Mouse (Mus musculus) brown adipose tissue, adult 24 weeks (tissue): ENCODE measurements around the gene Fga. TPM values are rescaled to one million over a fixed set of nuclear protein-coding genes. Genes with fewer than 3 reads are reported as not detected.

Experiments used
- H3K27ac ChIP-seq: fragments of 200-500 bp; replicated peaks from 2 replicates; pipeline ENCODE4 v1.5.1; 2012; ENCODE audit warnings: low read depth, mild to moderate bottlenecking, low read length
- H3K4me1 ChIP-seq: fragments of 200-500 bp; 2 replicates; pipeline ENCODE4 v1.6.1; 2012; ENCODE audit warnings: low read length, mixed read lengths; ENCODE audit not compliant: control insufficient read depth, insufficient read depth, insufficient read length
- H3K4me3 ChIP-seq: fragments of 200-500 bp; 2 replicates; pipeline ENCODE4 v1.5.1; 2012; ENCODE audit warnings: low read depth, mild to moderate bottlenecking, low read length, moderate library complexity; ENCODE audit not compliant: insufficient read depth
- polyA plus RNA-seq: library from polyadenylated mRNA; stranded (reverse); fragments of >200 nt; gene quantifications from 2 replicates; pipeline ENCODE4 v1.2.4, GENCODE M21; 2012; ENCODE audit not compliant: missing spikeins, insufficient read depth, insufficient read length

The Fga gene
- polyA plus RNA-seq, 1 experiment: 1.8 TPM

DNA sequence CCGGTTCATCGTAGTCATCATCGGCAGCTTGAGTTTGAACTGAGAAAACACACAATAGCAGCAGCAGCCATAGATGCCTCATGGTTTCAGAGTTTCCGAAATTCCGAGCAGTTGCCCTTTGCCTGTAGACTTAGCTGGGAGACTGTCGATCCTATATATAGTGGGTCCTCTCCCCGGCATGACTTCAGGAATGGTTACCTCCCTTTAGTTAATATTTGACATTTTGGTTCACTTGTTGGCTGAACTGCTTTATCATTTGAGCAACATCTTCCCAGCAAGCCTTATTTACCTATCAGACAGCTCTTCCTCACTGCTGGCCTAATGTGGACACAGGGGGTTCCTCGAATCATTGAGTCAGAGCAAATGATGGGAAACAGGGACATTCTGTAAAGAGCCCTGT lies 23.8 kb downstream of the Fga start, which contains the start of gene Fgb:
TSS of gene Fgb (minus strand) at position 184 of the 400 bp plus-strand sequence.
- H3K27ac ChIP-seq: no peak within 1 kb of the TSS
- H3K4me3 ChIP-seq: no peak within 1 kb of the TSS
- H3K4me1 ChIP-seq: no peaks in the 10 kb centered on the region

DNA sequence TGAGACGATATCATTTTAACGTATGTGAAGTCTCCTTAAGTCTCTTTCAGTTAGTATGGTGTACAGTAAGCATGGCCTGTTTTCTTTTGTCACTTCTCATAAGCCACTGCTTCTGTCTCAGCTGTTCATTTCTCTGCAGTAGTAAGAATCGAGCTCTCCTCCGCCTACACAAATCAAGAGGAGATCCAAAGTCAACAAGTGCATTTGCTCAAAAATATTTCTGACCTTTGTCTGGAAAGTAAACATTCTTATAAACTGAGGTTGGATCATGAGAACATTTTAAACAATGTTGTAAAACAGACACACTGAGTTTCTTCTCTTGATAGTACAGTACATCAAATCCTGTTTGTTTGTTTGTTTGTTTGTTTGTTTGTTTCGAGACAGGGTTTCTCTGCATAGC lies 24.8 kb downstream of the Fga start:
- Histone ChIP-seq H3K27ac (no peak overlapping the region), H3K4me3 (no peak overlapping the region)

DNA sequence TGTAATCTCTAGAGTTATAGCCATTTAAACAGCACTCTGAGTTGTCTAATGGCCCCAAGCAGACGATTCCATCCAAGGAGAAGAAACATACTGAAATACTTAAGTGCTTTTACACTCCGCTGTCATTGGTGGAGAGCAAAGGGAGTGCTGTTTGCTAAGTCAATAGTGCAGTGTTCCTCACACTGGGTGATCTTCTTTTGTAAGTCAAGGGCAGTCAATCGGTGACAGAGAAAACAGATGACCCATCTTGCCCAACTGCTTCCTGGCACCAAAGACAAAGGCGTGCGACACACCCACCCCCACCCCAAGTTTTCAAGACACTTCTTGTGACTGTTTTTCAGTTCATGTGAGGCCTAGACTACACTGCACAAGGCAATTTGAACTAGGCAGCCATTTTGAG lies 26.2 kb downstream of the Fga start:
- peaks cover 3% of the 10 kb centered on the region; the same call in 1 of the 2 replicates for H3K4me1 ChIP-seq
- H3K4me3 ChIP-seq: no peak overlapping the region
- H3K27ac ChIP-seq: no peak overlapping the region

More for the DNA sequence above, 24.8 kb downstream of the Fga start:
- no peaks in the 10 kb centered on the region for H3K4me1 ChIP-seq

DNA sequence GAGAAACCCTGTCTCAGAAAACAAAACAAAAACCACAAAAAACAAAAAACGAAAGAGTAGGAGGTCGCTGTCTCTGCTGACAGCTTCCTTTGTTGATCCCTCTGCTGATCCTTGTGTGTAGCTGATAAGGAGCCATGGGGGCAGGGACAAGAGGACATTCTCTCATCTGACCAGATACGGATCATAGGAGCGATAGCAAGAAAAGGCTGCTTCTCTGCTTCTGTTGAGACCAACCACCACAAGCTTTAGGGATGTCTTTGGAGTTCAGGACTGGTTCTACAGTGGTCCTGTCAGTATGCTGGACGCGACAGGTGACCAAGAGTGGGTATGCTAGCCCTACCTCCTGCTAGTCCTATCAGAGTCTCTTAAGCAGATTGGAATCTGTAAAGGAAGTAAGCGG lies 27.2 kb downstream of the Fga start:
- H3K4me3 ChIP-seq: no peak overlapping the region
- H3K27ac ChIP-seq: no peak overlapping the region
- peaks cover 3% of the 10 kb centered on the region; the same call in 1 of the 2 replicates for H3K4me1 ChIP-seq

DNA sequence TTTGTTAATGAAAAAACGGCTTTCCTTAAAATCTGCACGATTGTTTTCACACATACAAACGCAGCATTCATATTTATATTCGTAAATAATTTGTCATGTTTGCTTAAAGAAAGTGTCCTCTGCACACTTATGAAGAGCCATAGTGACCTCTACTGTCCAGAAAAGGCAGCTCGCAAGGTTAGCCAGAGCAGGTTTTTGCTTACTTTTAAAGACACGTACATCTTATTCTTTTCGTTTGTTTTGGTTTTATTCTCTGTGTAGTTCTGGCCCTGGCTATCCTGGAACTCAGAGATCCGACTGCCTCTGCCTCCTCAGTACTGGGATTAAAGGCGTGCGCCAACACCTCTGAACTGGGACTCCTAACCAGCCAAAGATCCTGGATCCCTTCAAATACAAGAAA lies 27.9 kb downstream of the Fga start:
- no peak overlapping the region for H3K4me3 ChIP-seq
- no peak overlapping the region for H3K27ac ChIP-seq
- peaks cover 3% of the 10 kb centered on the region; the same call in 1 of the 2 replicates for H3K4me1 ChIP-seq

DNA sequence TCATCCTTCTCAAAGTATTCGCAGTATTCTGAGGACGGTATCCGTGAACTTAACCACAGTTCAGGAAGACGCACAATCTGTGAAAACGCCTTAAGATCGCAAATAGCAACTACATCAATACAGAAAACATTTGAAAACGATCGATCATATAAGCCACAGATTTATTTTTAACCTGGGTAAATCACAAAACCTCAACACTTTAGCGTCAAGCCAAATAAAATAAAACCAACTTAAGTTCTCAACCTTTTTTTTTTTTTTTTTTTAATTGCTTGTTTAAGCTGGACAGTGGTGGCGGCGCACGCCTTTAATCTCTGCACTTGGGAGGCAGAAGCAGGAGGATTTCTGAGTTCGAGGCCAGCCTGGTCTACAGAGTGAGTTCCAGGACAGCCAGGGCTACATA lies 28.9 kb downstream of the Fga start:
- H3K4me3 ChIP-seq: peak overlapping the region; percentile 54
- H3K4me1 ChIP-seq: peaks cover 3% of the 10 kb centered on the region; the same call in 1 of the 2 replicates
- H3K27ac ChIP-seq: no peak overlapping the region

DNA sequence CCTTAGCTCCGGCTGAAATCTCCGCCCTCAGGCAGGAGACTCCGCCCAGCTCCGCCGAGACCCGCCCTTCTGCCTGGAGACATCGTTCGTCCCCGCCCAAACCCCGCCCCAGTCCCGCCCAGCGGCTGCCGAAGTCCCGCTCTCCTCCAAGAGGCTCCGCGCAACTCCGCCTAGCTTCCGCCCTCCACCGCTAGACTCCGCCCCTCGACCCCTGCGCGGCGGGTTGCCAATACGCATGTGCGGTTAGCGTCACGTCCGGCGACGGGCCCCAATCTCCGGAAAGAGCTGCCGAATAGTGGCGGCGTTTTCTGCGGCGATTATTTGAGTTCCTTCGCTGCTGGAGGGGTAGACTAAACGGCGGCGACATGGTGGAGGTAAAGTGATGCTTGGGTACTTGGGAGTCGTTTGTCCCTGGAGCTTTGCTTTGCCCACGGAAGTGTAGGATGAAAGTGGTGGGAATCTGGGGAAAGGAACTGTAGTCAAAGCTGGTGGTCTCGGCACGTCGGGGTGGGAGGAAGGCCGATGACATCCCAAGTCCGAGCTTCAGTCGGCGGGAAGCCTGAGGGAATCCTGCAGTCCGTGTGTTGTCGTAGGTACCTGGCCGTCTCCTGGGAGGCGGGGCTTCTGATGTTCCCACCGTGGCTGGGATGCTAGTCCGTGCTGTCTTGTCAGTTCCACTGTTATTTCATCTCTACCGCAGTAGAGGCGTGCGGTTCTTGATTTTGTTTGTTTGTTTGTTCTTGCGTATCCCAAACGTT lies 29.6 kb downstream of the Fga start, which contains the start of gene Plrg1:
TSS of gene Plrg1 (plus strand) at position 242 of the 758 bp plus-strand sequence.
- Histone ChIP-seq H3K4me1 (peaks cover 3% of the 10 kb centered on the region; the same call in 1 of the 2 replicates), H3K27ac (peak within 1 kb of the TSS; percentile 72), H3K4me3 (peak within 1 kb of the TSS; percentile 88)

DNA sequence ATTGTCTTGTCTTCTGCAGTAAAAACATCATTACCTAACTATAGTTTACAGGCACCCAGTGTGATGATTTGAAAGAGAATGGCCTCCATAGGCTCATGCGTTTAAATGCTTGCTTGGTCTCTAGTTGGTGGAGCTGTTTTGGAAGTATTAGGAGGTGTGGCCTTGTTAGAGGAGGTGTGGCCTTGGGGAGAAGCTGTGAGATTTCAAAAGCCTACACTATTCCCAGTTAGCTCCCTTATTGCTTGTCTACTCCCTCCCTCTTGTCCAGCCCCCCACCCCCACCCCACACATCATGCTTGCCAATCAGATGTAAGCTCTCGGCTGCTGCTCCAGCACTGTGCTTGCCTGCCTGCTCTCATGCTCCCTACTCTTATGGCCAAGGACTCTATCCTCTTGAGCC lies 31.2 kb downstream of the Fga start:
- H3K4me3 ChIP-seq: no peak overlapping the region
- H3K4me1 ChIP-seq: peaks cover 3% of the 10 kb centered on the region; the same call in 1 of the 2 replicates
- no peak overlapping the region for H3K27ac ChIP-seq

DNA sequence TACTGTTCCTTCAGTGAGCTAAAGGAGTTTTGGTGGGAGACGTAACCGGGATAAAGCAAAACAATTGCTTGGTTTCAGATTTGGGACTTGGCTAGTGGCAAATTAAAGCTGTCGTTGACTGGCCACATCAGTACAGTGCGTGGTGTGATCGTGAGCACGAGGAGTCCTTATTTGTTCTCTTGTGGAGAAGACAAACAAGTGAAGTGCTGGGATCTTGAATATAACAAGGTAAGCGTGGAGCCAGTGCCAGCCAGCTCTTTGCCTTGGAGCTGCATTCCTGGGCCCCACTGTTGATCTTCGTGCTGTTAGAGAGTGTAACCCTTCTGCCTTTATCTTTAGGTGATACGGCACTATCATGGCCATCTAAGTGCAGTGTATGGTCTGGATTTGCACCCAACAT lies 42.0 kb downstream of the Fga start:
- H3K4me1 ChIP-seq: no peaks in the 10 kb centered on the region
- no peak overlapping the region for H3K27ac ChIP-seq
- no peak overlapping the region for H3K4me3 ChIP-seq

DNA sequence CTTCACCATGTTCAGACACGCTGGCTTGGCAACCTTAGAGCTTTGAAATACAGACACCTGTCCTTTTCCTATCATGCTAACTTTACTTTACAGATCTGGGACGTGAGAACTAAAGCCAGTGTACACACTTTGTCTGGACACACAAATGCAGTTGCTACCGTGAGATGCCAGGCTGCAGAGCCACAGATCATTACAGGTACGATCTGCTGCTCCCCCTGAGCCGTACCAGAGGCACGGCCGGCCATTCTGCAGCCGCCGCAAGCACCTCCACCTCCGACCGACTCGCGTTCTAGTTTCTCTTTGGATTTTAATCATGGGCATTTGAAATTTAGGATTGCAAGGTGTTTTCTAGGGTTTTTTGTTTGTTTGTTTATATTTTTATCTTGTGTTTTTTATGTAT lies 43.0 kb downstream of the Fga start:
- no peak overlapping the region for H3K27ac ChIP-seq
- no peak overlapping the region for H3K4me3 ChIP-seq
- H3K4me1 ChIP-seq: no peaks in the 10 kb centered on the region

DNA sequence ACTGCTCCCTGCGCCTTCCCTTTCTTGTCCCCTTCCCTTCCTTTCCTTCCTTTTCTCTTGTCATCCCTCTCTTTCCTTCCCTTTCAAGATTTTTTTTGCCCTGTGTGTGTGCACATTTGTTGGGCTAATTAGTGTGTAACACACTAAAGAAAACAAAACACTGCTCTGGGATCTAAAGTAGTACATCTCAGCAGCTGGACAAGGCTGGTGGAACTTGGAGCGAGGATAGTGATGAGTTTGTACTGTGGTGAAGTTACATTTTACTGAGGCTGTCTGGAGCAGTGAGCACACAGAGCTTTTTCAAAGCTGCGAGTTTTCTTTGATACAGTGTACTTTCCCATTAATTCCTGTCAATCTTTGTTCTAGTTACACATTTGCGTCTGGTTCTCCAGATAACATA lies 44.4 kb downstream of the Fga start:
- H3K27ac ChIP-seq: no peak overlapping the region
- no peaks in the 10 kb centered on the region for H3K4me1 ChIP-seq
- no peak overlapping the region for H3K4me3 ChIP-seq

DNA sequence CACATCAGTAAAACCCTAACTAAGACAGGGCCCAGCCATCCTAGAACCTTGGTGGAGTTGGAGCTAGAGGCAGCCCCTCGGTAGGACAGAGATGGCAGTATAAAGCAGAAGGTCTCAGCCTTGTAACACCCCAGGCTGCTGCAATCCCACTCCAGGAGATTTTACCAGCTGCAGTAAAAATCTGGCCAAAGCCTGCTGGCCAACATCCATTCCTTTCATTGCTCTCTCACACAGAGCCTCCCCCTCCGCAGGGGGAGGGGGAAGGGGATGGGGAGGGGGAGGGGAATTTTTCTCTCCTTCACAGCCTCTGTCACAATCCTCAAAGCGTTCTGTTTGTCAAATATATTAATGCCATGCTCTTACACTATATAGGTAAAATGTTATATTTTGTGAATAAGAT lies 50.7 kb downstream of the Fga start:
- no peak overlapping the region for H3K27ac ChIP-seq
- no peak overlapping the region for H3K4me3 ChIP-seq
- H3K4me1 ChIP-seq: no peaks in the 10 kb centered on the region

DNA sequence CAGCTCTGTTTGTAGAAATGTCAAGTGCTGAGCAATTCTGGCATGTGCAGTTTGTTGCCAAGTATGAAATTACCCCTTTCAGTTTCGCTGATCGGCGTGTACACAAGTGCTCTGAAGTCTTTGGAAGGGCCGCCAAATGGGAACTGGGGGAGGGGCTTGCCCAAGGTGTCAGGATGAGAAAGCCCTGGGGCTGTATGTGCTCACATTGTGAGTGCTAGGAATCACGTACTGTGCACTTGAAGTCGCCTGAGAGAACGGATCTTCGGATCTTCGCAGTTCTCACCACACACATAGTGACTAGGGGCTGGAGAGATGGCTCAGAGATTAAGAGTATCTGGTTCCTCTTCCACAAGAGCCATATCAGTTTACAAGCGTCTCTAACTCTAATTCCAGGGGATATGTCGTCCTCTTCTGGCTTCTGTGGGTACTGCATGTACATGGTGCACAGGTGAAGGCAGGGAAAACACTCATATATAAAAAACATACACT lies 54.7 kb downstream of the Fga start:
- H3K4me1 ChIP-seq: no peaks in the 10 kb centered on the region
- H3K27ac ChIP-seq: no peak overlapping the region
- H3K4me3 ChIP-seq: peak overlapping the region; percentile 38
